Mouse (Mus musculus): ENCODE results near the gene Arf1. TPM values are rescaled to one million over a fixed set of nuclear protein-coding genes. Genes with fewer than 3 reads are reported as not detected.

Gene Arf1
- polyA plus RNA-seq, 1 experiment: 414 TPM

- Histone ChIP-seq H3K27ac (ENCODE audit: insufficient read depth, low read length) (peak overlapping the region; percentile 92), H3K4me1 (ENCODE audit: control insufficient read depth, insufficient read depth, low read length) (peaks cover 11% of the 10 kb centered on the region; the same call in 1 of the 2 replicates), H3K4me3 (ENCODE audit: insufficient read depth, low read length) (peak overlapping the region; percentile 97)
- no peak for TF ChIP-seq CTCF (IDR thresholded peaks at IDR 0.05; ENCODE audit: borderline replicate concordance, insufficient read depth, low read length)
- no peak for TF ChIP-seq POLR2A (IDR thresholded peaks at IDR 0.05; ENCODE audit: low read depth, low read length)
These were observed 1.1 kb downstream of the Arf1 start for GRCm38 (mm10) chr11:59226787-59227603.

GRCm38 (mm10) chr11:59226251-59226650 is 1.8 kb downstream of the Arf1 start:
- TF ChIP-seq POLR2A (IDR thresholded peaks at IDR 0.05; ENCODE audit: low read depth, low read length) (peak; percentile 30; the same call in 1 of the 2 replicates), CTCF (IDR thresholded peaks at IDR 0.05; ENCODE audit: borderline replicate concordance, insufficient read depth, low read length) (no peak)

GRCm38 (mm10) chr11:59225167-59225566 is 2.9 kb downstream of the Arf1 start:
- no peak overlapping the region for H3K27ac ChIP-seq (ENCODE audit: insufficient read depth, low read length)
- peak overlapping the region; percentile 7; the same call in 1 of the 2 replicates for H3K4me3 ChIP-seq (ENCODE audit: insufficient read depth, low read length)
- no peak for TF ChIP-seq CTCF (IDR thresholded peaks at IDR 0.05; ENCODE audit: borderline replicate concordance, insufficient read depth, low read length)
- TF ChIP-seq POLR2A (IDR thresholded peaks at IDR 0.05; ENCODE audit: low read depth, low read length): no peak
- H3K4me1 ChIP-seq (ENCODE audit: control insufficient read depth, insufficient read depth, low read length): peaks cover 14% of the 10 kb centered on the region

More at GRCm38 (mm10) chr11:59226251-59226650, 1.8 kb downstream of the Arf1 start:
- H3K4me3 ChIP-seq (ENCODE audit: insufficient read depth, low read length): peak overlapping the region; percentile 97
- H3K27ac ChIP-seq (ENCODE audit: insufficient read depth, low read length): peak overlapping the region; percentile 92
- peaks cover 13% of the 10 kb centered on the region for H3K4me1 ChIP-seq (ENCODE audit: control insufficient read depth, insufficient read depth, low read length)

- Histone ChIP-seq H3K4me1 (ENCODE audit: control insufficient read depth, insufficient read depth, low read length) (peaks cover 14% of the 10 kb centered on the region), H3K4me3 (ENCODE audit: insufficient read depth, low read length) (no peak overlapping the region), H3K27ac (ENCODE audit: insufficient read depth, low read length) (no peak overlapping the region)
- TF ChIP-seq POLR2A (IDR thresholded peaks at IDR 0.05; ENCODE audit: low read depth, low read length): no peak
- TF ChIP-seq CTCF (IDR thresholded peaks at IDR 0.05; ENCODE audit: borderline replicate concordance, insufficient read depth, low read length): no peak
These were observed 3.6 kb downstream of the Arf1 start for GRCm38 (mm10) chr11:59224470-59224869.

GRCm38 (mm10) chr11:59224025-59224424 is 4.0 kb downstream of the Arf1 start:
- Histone ChIP-seq H3K4me3 (ENCODE audit: insufficient read depth, low read length) (no peak overlapping the region), H3K27ac (ENCODE audit: insufficient read depth, low read length) (no peak overlapping the region), H3K4me1 (ENCODE audit: control insufficient read depth, insufficient read depth, low read length) (peaks cover 14% of the 10 kb centered on the region)
- TF ChIP-seq CTCF (IDR thresholded peaks at IDR 0.05; ENCODE audit: borderline replicate concordance, insufficient read depth, low read length) (no peak), POLR2A (IDR thresholded peaks at IDR 0.05; ENCODE audit: low read depth, low read length) (no peak)

GRCm38 (mm10) chr11:59222306-59222705 is 5.8 kb downstream of the Arf1 start:
- Histone ChIP-seq H3K4me3 (ENCODE audit: insufficient read depth, low read length) (no peak overlapping the region), H3K27ac (ENCODE audit: insufficient read depth, low read length) (no peak overlapping the region), H3K4me1 (ENCODE audit: control insufficient read depth, insufficient read depth, low read length) (peaks cover 14% of the 10 kb centered on the region)
- no peak for TF ChIP-seq CTCF (IDR thresholded peaks at IDR 0.05; ENCODE audit: borderline replicate concordance, insufficient read depth, low read length)
- TF ChIP-seq POLR2A (IDR thresholded peaks at IDR 0.05; ENCODE audit: low read depth, low read length): no peak

- Histone ChIP-seq H3K27ac (ENCODE audit: insufficient read depth, low read length) (no peak overlapping the region), H3K4me3 (ENCODE audit: insufficient read depth, low read length) (no peak overlapping the region), H3K4me1 (ENCODE audit: control insufficient read depth, insufficient read depth, low read length) (peaks cover 17% of the 10 kb centered on the region)
- no peak for TF ChIP-seq POLR2A (IDR thresholded peaks at IDR 0.05; ENCODE audit: low read depth, low read length)
- no peak for TF ChIP-seq CTCF (IDR thresholded peaks at IDR 0.05; ENCODE audit: borderline replicate concordance, insufficient read depth, low read length)
These were observed 6.5 kb downstream of the Arf1 start for GRCm38 (mm10) chr11:59221604-59222003.

GRCm38 (mm10) chr11:59219064-59219463 is 9.0 kb downstream of the Arf1 start:
- peaks cover 12% of the 10 kb centered on the region for H3K4me1 ChIP-seq (ENCODE audit: control insufficient read depth, insufficient read depth, low read length)
- no peak overlapping the region for H3K4me3 ChIP-seq (ENCODE audit: insufficient read depth, low read length)
- H3K27ac ChIP-seq (ENCODE audit: insufficient read depth, low read length): no peak overlapping the region
- TF ChIP-seq CTCF (IDR thresholded peaks at IDR 0.05; ENCODE audit: borderline replicate concordance, insufficient read depth, low read length): no peak
- TF ChIP-seq POLR2A (IDR thresholded peaks at IDR 0.05; ENCODE audit: low read depth, low read length): no peak

GRCm38 (mm10) chr11:59218389-59218998 is 9.6 kb downstream of the Arf1 start:
- Histone ChIP-seq H3K4me1 (ENCODE audit: control insufficient read depth, insufficient read depth, low read length) (peaks cover 10% of the 10 kb centered on the region), H3K27ac (ENCODE audit: insufficient read depth, low read length) (no peak overlapping the region), H3K4me3 (ENCODE audit: insufficient read depth, low read length) (no peak overlapping the region)
- TF ChIP-seq POLR2A (IDR thresholded peaks at IDR 0.05; ENCODE audit: low read depth, low read length) (no peak), CTCF (IDR thresholded peaks at IDR 0.05; ENCODE audit: borderline replicate concordance, insufficient read depth, low read length) (no peak)

- TF ChIP-seq POLR2A (IDR thresholded peaks at IDR 0.05; ENCODE audit: low read depth, low read length) (no peak), CTCF (IDR thresholded peaks at IDR 0.05; ENCODE audit: borderline replicate concordance, insufficient read depth, low read length) (no peak)
These were observed 11.1 kb downstream of the Arf1 start for GRCm38 (mm10) chr11:59216955-59217354.

More at GRCm38 (mm10) chr11:59216955-59217354, 11.1 kb downstream of the Arf1 start:
- no peak overlapping the region for H3K4me3 ChIP-seq (ENCODE audit: insufficient read depth, low read length)
- H3K4me1 ChIP-seq (ENCODE audit: control insufficient read depth, insufficient read depth, low read length): peaks cover 7% of the 10 kb centered on the region
- no peak overlapping the region for H3K27ac ChIP-seq (ENCODE audit: insufficient read depth, low read length)
